Mouse (Mus musculus) G1E (cell line): Measurements from ENCODE around the gene Zfp553.

Source experiments
- CTCF ChIP-seq: IDR thresholded peaks from 2 replicates; pipeline ENCODE4 v1.5.1; 2012; ENCODE audit warnings: low read depth, low read length, inconsistent platforms, mixed read lengths
- TAL1 ChIP-seq: conservative IDR thresholded peaks from 2 replicates; pipeline ENCODE4 v1.6.1; 2012; ENCODE audit warnings: low read depth, low read length, inconsistent platforms, mixed read lengths

GRCm38 (mm10) chr7:127194633-127195029, 38.2 kb upstream of the Zfp553 start:
- no peak for TF ChIP-seq TAL1
- no peak for TF ChIP-seq CTCF
